Mouse (Mus musculus) frontal cortex, postnatal 36 days (tissue): Measurements from ENCODE around the gene Ly75.

ENCODE experiments used
- DNase-seq, 2 experiments: peaks; one replicate each; pipeline ENCODE4 v3.0.0; 2022; ENCODE audit warnings: low spot score in 2 of 2

Ly75 gene

DNA sequence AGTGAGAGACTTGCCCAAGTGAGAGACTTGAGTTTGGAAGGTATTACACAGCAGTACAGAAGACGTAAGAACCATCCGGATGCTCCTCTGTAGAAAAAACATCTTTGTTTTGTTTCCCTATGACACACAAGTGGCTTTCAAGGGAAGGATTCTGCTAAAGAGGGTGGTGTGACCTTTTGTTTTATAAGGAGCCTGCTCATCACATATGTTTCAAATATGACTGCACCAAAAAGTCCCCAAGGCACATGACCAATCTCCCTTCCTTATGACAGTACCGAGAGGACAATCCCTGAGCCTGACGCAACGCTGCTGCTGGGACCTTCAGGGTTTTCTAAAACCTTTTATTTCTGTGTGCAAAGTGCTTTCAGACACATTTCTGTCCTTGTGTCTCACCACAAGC lies 12.9 kb downstream of the Ly75 start:
- no peak for DNase-seq

DNA sequence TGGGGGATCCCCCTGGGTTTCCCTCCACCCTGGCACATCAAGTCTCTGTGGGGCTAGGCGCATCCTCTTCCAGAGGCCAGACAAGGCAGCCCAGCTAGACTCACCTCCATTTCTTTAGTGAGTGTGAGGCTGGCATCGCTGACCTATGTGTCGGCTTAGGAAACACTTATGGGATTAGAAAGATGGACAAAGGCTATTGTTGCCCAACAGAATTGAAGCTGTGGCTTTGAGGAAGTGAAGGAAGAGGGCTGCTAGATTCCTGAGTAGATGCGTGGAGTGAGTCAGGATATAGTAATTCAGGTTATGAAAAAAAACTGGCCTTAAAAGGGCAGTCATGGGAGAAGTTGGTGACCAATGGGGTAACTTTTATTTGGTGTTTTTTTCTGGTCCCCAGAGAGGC lies 13.6 kb downstream of the Ly75 start:
- DNase-seq: no peak

DNA sequence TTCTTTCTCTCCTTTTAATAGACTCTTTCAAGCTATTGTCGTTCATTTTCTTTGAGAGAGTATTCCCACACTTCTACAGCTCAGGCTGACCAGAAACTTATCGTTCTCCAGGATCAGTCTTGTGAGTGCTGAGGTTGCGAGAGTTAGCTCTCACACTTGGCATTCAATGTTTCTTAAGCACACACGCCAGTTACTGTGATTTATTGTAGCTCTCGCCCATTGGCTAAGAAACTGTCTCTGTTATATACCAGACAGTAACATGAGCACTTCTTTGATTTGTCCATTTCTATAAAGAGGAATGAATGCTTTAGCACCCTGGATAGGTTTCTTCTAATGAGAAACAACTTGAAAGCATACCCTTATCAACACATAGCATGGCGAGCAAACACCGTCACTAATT lies 15.2 kb downstream of the Ly75 start:
- no peak for DNase-seq

DNA sequence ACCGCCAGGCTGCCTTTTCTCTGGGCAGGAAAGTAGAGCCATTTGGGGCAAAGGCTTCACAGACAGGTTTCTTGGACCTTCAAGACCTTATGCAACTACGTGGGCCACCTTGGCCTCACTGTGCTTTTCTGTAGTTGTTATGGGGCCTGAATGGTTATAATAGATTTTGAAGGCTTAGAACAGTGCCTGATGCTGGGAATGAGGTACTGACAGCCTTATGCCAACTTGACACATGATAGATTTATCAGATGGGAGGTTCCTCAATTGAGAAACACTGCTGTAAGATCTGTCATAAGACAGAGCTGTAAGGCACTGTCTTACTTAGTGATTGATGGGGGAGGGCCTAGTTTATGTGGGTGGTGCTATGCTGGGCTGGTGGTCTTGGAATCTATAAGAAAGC lies 15.9 kb downstream of the Ly75 start:
- no peak for DNase-seq

DNA sequence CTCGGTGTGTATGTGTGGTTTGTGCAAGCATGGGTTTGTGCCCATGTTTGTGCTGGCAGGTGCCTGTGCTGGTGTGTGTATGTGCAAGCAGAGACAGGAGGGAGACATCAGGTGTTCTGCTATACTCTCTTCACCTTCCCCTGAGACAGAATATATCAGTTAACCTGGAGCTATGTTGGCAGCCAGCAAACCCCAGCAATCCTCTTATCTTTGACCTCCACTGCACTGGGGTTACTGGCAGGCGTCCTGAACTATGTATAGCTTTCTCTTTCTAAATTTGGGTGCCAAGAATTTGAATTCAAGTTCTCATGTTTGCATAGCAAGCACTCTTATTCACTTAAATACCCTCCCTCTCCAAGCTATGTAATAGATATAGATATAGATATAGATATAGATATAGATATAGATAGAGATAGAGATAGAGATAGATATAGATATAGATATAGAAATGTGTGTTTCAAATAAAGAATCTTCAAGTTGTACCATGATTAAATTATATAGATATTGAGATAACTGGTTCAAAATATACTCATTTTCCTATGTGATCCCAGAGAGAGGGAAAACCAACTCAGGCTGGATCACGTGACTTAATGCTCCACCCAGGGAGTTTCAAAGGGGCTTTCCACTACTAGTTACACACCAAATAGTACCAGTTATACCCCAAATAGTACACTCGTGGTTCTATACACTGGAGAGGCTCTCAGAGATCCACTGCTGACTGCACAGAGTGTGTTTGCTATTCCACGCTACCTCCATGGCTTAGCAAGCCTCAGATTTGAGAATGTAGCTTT lies 17.1 kb downstream of the Ly75 start:
- DNase-seq: no peak

DNA sequence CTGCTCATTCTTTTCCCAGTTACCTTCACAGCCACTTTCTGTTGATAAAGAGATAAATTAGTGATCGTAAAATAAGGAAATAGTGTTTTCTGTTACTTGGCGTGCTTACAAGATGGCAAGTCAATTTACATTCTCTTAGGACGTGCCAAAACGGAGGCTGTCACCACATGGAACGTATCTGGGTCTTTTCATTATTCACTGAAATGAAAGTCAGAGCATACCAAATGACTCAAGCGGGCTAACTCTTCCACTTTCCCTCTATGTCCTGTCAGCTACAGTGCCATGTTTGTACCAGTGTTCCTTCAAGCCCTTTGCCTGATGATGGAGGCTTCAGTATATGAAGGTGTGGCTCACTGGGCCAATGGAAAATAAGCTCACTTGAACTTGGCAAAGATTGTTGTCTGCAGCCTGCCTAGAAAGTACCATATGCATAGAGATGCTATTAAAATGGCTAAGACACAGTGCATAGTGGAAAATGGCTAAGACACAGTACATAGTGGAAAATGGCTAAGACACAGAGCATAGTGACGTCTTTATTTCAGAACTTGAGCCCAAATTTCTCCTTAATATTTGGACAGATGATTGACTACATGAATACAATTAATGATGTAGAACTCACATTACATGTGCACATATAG lies 17.8 kb downstream of the Ly75 start:
- DNase-seq: no peak

DNA sequence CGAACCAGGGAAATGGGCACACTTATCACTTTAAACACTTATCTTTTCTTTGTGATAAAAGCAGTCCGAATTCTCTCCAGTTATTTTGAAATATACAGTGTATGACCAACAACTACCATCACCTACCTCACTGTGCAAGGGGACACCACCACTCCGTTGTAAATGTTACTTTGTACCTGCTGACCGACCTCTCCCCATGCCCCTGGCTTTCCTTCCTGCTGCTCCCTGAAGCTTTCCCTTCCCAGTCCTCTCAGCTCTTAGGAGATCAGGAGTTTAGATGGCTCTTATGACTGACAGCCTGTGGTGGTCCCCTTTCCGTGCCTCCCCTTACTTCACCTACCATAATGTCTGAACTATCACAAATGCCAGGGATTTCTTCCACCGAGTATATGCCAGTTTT lies 21.0 kb downstream of the Ly75 start:
- DNase-seq: no peak

DNA sequence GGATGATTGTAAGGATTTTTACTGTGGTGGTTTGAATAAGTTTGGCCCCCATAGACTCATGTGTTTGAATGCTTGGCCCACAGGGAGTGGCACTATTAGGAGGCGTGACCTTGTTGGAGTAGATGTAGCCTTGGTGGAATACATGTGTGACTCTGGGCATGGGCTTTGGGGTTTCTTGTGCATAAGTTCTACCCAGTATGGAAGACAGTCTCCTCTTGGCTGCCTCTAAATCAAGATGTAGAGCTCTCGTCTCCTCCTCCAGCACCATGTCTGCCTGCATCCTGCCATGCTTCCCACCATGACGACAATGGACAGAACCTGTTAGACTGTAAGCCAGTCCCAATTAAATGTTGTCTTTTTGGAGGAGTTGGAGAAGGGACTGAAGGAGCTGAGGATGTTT lies 23.3 kb downstream of the Ly75 start:
- DNase-seq: no peak

DNA sequence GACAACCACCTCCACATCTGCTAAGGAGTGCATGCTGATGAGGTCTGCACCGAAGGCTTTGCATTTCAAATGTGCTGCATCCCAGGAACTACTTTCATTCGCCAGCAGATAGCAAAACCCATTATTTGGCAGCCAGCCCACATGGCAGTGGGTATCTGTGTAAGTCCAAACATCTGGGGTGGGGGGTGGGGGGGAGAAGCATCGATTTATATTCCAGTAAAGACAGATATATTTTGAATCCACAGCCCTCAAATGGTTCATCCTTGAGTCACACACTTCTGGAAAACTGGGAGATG lies 27.8 kb downstream of the Ly75 start:
- DNase-seq: peak in 1 of 2 experiments; percentile 8

DNA sequence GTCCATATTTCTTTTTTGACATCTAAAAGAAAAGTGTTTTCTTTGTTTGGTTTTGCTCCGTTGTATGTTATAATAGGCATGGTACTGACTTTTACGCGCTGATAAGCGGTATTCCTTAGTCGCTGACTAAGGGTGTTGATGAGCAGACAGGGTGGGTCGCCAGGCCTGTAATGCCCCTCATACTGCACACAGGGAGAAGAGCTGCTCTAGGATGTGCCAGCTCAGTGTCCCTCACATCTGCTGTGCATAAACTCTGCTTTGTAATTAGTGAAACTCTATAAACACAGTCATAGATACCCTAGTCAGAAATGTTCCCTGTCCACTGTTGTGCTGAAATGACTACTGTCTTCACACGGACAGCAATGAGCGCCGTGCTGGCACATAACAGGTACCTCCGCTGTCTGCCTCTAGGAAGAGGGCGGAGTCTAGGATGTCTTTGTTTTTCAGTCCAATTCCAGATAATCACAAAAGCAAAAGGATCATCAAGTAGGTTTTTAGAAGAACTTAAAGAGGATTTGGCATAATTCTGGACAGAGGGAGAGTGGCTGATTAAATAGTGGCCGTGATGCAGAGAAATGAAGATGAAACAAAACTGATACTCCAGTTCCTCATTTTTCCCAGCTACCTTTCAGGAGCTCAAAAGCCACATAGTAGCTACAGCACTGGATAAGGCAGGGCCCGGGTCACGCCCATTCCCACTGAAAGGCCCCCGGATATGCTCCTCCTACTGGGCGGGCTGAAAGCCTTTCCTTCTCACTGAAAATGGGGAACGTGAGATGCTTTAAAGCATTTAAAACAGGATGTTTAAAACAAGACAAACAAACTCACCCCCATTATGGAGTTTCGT lies 28.3 kb downstream of the Ly75 start:
- peak in 1 of 2 experiments; percentile 5 for DNase-seq

DNA sequence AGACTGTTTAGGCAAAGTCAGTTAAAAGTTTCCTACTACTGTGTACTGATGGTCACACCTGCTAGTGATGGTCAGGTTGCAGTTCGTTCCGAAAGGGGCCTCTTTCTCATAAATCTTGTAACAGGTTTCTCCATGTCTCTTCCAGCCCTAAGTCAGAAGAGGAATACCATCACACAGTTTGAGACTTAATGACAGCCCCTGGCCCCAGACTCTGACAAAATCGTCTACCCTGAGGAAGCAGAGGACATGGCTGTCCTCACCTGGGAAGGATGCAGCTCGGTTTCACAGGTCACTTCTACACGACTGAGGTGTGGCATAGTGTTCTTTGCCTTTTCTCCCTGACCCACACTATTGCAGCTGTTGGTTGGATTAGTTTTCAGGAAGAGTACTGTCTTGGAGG lies 30.8 kb downstream of the Ly75 start:
- DNase-seq: no peak

DNA sequence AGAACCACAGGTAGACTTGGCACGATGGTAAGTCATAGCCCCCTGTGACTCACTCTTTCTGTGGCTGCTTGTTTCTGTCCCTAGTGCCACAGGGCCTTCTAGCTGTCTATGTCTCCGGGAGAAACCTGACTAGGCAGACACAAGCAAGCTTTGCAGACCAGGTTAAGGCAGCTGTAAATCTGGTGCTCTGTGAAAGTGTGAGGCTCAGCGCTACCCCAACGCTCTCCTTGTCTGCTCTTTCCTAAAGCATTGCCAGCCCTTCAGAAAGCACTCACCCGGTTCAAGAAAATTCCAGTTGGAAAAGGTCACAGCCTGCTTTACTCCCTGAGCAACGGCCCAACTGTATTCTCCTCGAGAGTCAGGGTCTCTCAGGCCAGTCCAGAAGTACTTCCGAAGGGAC lies 31.3 kb downstream of the Ly75 start:
- no peak for DNase-seq

DNA sequence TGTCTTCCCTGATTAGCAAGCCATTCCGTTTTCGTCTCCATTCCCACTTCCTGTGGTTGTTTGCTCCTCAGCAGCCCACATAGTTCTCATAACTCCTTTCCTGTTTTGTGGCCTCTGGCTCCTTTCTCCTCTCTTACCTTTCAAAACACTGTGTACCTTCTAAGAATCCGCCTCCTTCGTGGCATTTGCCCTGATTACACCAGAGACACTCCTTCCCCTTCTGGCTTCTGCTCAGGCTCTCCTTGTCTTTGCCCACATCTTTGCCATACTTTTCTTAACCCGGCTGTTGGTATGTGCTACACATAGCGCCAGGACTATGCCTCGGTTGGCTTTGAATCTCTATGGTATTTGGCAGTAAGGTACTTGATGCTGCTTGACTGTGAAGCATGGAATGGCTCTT lies 35.2 kb downstream of the Ly75 start:
- no peak for DNase-seq

DNA sequence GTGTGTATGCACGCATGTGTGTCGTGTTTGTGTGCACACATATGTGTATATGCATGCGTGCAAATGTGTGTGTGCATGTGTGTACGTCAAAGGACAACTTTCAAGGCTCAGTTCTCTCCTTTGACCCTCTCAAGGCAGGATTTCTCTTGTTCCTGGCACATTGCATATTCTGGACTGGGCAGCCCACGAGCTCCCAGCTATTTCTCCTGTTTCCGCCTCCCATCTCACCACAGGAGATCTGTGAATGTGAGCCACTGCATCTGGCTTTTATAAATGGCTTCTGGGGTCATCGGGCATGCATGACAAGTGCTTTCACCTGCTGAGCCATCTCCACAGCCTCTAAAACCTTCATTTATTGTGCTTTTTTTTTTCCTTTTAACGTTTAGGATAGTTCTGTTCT lies 36.6 kb downstream of the Ly75 start:
- no peak for DNase-seq

DNA sequence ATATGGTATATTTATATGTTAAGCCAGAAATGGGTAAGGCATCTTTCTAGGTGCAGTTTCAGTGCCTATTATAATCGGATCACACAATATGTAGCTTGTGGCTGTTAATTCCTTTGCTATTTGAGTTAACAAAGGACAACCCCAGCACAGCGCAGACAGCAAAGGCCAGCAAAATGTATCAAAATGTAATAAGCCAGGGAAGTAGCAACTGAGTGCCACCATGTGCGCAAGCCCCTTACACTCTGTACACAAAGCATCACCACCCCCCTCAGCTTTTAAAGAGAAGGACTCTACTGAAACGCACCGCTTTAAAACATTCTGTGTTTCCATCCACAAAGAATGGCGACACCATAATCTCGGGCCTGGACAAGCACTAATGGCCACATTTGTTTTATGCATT lies 37.4 kb downstream of the Ly75 start:
- no peak for DNase-seq

DNA sequence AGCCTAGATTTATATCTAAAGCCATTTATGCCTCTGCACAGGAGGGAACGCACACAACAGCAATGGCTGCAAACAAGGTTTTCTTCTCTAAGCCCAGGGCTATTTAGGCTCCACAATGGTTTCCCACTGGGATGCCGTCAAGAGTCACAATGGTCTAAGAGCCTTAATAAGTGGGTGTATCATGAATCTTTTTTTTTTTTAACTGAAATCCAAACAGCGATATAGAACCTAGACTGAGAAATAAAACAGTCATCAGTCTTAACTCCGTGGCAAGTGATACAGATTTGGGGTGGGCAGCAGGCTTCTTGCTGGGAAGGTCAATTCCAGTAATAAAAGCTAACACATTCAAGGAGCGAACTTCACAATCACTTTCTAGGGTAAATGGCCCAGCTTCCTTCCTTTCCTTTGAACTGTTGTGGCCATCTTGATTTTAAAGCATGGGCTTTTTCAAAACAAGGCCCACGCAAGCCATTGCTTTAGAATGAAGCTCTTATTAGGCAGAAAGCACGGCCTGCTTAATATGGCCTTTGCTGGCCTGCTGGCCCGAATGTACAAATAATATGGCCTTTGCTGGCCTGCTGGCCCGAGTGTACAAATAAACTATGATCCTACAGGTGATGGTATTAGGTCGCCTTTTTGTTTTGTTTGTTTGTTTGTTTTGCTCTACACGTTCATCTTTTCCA lies 39.4 kb downstream of the Ly75 start:
- no peak for DNase-seq

DNA sequence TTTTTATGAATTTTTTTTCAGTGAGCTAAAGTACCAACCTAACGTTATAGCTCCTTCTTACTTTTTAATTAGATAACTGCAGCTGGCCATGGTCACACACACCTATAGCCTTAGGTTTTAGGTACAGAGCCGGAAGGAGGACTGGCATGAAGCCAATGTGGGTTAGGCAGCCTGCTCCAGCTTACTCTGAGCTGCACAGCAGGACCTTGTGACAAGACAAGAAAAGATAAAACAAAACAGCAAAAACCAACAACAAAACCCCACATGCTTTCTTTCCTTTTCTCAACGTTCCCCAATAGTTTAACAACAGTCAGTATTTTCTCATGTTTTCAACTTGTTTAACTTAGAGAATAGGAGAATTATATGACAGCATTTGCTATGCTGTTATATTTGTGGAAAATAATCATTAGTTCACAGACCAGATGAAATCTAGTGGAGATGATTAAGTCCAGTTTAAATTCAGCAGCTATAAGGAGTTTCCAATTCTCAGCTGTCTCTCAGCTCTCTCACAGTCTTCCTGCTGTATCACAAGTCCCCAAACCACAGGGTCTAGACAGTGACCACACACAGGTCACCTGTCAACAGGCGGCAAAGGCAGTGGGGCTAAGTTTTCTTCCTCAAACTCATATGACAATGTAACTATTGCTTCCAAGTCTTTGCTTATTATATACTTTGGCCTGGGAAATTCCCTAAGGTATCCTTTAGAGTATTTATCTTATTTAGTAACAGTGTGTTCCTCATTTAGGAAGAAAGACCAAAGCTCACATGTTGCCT lies 40.8 kb downstream of the Ly75 start:
- no peak for DNase-seq

DNA sequence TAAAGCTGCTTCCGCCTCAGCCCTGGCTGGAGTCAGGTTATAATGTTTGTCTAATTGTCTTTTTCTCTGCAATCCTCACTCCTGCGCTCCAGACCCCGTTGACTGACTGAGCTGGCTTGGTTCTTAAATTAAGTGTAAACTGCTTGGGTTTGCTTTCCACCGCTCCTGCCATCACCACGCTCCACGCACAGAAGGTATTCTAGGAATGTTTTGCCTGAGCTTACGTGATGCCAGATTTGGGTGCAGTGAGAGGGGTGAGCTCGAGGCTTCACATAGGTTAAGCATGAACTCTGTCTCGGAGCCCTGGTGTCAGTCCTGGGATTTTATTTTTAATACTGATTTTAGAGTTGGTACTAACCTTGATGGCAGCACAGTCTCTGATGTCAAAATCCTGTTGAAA lies 45.2 kb downstream of the Ly75 start:
- DNase-seq: no peak

DNA sequence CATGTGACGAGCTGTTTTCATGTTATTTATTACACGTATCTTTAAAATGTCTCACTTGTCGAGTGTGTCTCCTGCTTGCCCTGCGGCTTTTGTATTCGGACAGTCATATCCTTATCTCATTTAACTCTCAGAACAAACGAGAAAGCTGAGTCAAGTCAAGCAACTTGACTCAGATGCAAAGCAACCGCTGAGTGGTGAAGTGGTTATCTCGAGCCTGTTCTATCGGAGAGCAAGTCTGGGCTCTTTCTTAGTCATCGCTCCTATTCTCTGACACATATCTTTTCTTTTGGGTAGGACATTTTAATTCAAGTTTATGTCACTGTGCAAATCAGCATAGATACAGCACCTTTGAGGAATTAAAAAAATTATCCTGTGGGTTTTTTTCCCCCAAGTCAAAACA lies 54.5 kb downstream of the Ly75 start:
- no peak for DNase-seq

DNA sequence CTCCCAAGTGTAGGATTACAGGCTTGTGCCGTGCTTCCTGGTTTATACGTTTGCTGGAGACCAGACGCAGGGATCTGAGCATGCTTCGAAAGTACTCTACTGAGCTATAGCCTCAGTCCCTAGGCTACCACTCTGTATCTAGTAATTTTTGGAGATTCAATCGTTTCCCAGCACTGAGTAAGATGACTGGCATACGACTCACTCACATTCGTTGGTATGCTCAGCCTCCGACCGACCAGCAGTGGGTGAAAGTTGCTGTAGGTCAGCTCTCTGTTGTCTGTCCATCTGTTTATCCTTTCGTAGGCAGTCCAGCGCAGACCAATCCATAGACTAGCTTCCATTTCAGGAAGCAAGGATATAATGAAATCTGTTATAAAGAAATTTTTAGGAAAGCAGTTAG lies 55.5 kb downstream of the Ly75 start:
- no peak for DNase-seq

DNA sequence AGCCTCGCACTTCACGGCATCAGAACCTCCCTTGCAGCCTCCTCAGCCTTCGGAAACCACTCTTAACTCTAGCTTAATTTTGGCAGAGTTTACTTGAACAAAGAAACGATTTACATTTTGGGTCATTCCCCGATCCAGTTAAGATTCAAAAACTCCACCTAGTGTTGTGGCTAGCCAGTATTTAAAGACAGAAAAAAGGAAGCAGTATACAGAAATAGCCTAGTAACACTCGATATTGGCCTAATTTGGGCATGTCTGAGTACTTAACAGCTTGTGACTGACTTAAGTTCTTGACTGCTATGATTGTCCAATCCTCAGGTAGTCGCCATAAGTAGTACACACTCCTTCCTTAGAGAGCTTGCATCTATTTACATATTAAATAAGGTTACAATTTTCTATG lies 56.2 kb downstream of the Ly75 start:
- no peak for DNase-seq

DNA sequence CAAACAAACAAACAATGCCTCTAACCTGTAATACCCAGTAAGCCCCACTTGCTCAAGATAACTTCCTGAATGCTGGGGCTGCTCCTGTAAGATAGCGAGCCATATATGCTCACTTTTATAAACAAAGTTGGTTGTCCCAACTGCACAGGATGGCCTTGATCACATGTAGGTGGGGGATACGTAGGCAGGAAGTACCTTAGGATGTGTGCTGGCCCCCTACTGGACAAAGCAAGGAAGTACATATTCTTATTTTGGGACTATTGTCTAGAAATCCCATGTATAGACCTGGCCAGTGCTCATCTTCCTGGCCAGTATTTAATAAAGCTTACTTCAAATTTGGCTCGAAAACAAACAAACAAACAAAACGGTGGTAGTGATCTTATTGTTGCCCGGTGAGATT lies 59.7 kb downstream of the Ly75 start:
- DNase-seq: no peak
